Mouse (Mus musculus): ENCODE data around the gene Cox10. TPM values are rescaled to one million over a fixed set of nuclear protein-coding genes. Genes with fewer than 3 reads are reported as not detected.
"Not testable (repeated sequence)": the region's sequence is repeated elsewhere in the genome, so short reads cannot be mapped to it uniquely, and the experiment has no call there.

The Cox10 gene
- polyA plus RNA-seq (2012; ENCODE audit: insufficient read depth, low replicate concordance): 26.1 and 30.2 TPM in 2 replicates

DNA sequence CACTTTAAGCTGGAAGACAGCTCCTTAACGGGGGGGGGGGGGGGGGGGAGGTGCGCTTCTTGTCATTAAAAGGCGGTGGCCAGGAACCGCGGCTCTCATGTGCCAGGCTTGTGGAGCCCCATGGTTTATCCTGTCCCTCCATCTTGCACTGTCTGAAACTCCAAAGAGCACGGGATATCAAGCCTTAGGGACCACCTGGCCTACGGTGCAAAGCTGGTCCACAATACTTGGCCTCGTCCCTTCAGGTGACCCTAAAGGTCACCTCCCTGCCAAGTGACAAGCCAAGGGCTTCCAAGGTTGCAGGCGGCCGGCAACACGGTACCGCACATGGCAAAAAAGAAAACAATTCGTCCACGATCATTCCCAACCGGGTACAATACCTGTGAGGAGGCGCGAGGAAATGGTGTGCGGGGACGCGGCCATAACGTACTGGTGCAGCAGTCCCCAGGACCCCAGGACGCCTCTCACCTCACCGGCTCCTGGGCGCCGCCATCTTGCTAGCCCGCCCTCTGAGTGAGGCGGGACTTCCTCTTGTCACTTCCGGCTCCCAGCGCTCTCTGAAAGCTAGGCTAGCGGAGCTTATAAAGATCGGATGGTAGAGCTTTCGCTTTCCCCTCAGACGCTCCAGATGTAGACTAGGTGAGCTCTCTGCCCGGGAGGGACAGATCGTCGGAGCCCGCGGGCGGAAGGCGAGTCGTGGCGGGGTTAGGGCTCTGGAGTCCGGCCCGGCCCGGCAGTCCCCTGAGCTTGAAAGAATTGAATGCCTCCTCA, at the start of gene Cox10:
Gene Cox10, minus strand, starts transcription at position 513 of the 771 bp plus-strand sequence.
- Histone ChIP-seq H3K4me3 (replicated peaks) (peak within 1 kb of the TSS; percentile 100), H3K27me3 (replicated peaks) (no peaks in the 10 kb centered on the region), H3K9me3 (no peaks in the 10 kb centered on the region), H3K4me1 (peaks cover 26% of the 10 kb centered on the region), H3K36me3 (replicated peaks; ENCODE audit: low read length) (peaks cover 20% of the 10 kb centered on the region)
- TF ChIP-seq FLI1 (IDR thresholded peaks at IDR 0.05; ENCODE audit: low read length): peak; percentile 82
- no peak for TF ChIP-seq GATA1 (IDR thresholded peaks at IDR 0.05; ENCODE audit: borderline replicate concordance, low read length)

DNA sequence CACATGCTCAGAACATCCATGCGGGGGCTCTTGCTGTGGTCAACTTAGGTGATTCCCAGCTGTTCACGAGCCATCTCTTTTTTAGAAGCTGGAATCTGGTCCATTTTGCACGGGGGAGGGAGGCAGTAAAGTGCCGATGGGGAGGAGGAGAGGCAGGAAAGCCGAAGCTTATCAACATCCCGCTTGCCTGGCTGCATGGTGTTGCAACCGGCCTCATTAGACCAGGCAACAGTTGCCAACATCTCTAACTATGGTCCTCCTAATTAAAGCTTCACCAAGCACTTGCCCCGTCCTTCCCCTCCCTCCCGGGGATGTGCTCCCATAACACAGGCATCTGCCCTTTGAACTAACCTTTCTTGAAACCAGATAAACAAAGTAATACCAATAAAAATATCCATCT, 48.7 kb upstream of the Cox10 start:
- no peaks in the 10 kb centered on the region for H3K4me1 ChIP-seq
- no peak overlapping the region for H3K4me3 ChIP-seq (replicated peaks)
- H3K9me3 ChIP-seq: no peaks in the 10 kb centered on the region
- TF ChIP-seq FLI1 (IDR thresholded peaks at IDR 0.05; ENCODE audit: low read length): no peak
- H3K36me3 ChIP-seq (replicated peaks; ENCODE audit: low read length): no peaks in the 10 kb centered on the region
- H3K27me3 ChIP-seq (replicated peaks): peaks cover 10% of the 10 kb centered on the region

DNA sequence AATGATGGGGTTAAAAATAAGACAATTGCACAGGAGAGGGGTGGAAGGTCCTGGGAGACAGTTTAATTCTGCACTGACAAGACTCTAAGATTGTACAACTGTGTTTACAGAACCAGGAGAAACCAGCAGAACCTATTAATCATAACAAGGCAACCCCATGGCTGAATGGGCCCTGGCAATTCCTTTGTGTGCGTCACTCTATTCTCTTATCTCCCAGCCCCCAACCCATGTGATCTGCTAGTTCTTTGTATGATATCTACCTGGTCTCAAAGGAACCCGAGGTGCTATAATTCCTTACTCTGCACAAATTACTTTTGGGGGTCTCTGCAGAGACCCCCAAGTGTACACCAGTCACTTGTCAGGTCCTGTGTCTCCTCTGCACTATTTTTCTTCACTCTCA, 46.2 kb upstream of the Cox10 start:
- Histone ChIP-seq H3K27me3 (replicated peaks) (peaks cover 8% of the 10 kb centered on the region), H3K4me3 (replicated peaks) (no peak overlapping the region), H3K36me3 (replicated peaks; ENCODE audit: low read length) (no peaks in the 10 kb centered on the region), H3K9me3 (no peaks in the 10 kb centered on the region), H3K4me1 (no peaks in the 10 kb centered on the region)
- TF ChIP-seq FLI1 (IDR thresholded peaks at IDR 0.05; ENCODE audit: low read length): no peak
- TF ChIP-seq GATA1 (IDR thresholded peaks at IDR 0.05; ENCODE audit: borderline replicate concordance, low read length): no peak

DNA sequence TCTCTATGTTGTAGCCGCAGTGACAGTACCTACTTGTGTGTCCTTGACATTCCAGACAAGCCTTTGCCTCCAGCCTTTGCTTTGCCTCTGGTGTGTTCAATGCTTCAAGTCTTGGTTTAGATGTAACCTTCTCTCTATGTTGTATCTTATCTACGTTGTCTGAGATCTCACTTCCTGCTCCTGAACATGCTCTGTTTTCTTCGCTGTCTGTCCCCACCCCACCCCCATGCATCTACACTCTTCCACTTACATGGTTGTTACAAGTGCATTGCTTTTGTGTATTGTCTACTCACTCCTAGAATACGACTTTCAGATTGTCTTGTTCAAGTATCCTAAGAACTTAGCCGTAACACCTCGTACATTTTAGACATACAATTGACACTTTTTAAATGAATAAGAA, 43.9 kb upstream of the Cox10 start:
- H3K4me3 ChIP-seq (replicated peaks); H3K36me3 ChIP-seq (replicated peaks; ENCODE audit: low read length); H3K9me3 ChIP-seq; H3K4me1 ChIP-seq; H3K27me3 ChIP-seq (replicated peaks): not testable (repeated sequence)

DNA sequence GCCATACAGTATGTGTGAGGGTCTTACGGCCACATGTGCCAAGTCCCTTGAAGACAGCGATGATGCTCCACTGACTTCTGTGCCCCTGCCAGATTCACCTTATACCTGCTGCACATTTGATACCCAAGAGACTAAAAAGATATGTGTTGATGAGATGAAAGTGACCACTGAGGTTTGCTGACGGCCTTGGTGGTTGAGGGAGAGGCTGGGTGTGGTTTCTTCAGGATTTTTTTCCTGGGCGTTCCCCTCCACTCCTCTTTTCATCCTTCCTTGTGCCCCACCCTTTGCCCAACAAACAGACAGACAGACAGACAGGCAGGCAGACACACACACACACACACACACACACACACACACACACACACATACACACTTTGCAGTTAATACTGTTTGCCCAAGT, 37.4 kb upstream of the Cox10 start:
- H3K36me3 ChIP-seq (replicated peaks; ENCODE audit: low read length): no peaks in the 10 kb centered on the region
- H3K4me1 ChIP-seq: no peaks in the 10 kb centered on the region
- no peaks in the 10 kb centered on the region for H3K9me3 ChIP-seq
- no peak for TF ChIP-seq FLI1 (IDR thresholded peaks at IDR 0.05; ENCODE audit: low read length)
- no peak overlapping the region for H3K4me3 ChIP-seq (replicated peaks)
- no peaks in the 10 kb centered on the region for H3K27me3 ChIP-seq (replicated peaks)

DNA sequence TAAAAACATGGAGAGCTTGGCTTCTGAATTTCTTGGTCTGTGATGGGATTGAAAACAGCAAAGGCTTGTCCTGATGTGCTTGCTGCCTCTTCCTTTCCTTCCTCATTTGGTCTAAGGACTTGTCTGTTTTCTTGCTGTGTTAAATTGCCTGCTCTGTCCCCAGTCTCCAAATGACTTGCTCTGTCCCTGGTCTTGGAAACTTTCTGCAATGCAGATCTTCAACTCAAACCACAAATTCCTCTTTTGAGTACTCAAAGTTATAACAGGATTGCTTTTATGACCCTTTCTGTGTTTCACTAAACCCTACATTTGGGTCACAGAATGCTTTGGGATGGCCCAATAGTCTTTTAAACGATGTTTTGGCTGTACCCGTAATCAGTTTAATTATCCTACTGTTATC, 36.6 kb upstream of the Cox10 start:
- no peak for TF ChIP-seq FLI1 (IDR thresholded peaks at IDR 0.05; ENCODE audit: low read length)
- no peak for TF ChIP-seq GATA1 (IDR thresholded peaks at IDR 0.05; ENCODE audit: borderline replicate concordance, low read length)
- Histone ChIP-seq H3K27me3 (replicated peaks) (no peaks in the 10 kb centered on the region), H3K4me1 (no peaks in the 10 kb centered on the region), H3K4me3 (replicated peaks) (no peak overlapping the region), H3K36me3 (replicated peaks; ENCODE audit: low read length) (no peaks in the 10 kb centered on the region), H3K9me3 (no peaks in the 10 kb centered on the region)

DNA sequence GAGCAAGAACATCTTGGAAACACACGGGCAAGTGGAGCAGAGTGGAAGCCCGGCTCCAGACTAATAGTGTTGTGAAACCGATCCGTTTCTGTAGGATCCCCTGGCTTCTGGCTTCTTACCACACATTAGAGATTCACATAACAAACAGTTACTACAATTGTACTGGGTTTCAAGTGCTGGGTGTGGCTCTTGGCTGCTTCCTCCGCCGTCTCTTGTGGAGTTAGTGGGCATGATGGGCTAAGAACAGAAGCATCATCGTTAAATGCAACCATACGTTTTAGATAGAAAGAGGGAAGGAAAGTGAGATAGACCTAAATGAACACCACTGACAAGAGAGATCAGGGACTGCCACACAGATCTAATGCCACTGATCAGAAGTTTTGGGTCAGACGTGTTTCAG, 35.8 kb upstream of the Cox10 start:
- Histone ChIP-seq H3K27me3 (replicated peaks) (no peaks in the 10 kb centered on the region), H3K4me1 (no peaks in the 10 kb centered on the region), H3K36me3 (replicated peaks; ENCODE audit: low read length) (no peaks in the 10 kb centered on the region), H3K4me3 (replicated peaks) (no peak overlapping the region), H3K9me3 (no peaks in the 10 kb centered on the region)
- TF ChIP-seq FLI1 (IDR thresholded peaks at IDR 0.05; ENCODE audit: low read length) (no peak), GATA1 (IDR thresholded peaks at IDR 0.05; ENCODE audit: borderline replicate concordance, low read length) (no peak)

DNA sequence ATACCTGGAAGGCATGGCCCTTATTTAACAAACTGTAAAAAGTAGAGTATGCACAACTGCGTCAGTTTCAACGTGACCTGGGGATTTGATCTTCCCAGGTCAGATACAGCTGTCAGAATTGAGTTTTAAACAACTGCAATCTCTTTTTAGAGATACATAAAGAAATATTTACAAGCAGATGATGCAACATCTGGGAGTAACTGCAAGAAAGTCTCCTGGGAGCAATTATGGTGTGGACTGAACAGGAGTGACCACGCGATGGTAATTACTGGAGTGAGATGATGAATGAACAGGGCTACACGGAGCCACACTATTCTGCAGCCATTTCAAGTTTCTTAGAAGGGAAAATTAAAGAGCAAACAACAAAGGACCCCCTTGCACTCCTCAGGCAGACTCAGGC, 20.8 kb upstream of the Cox10 start:
- Histone ChIP-seq H3K9me3 (no peaks in the 10 kb centered on the region), H3K4me3 (replicated peaks) (no peak overlapping the region), H3K36me3 (replicated peaks; ENCODE audit: low read length) (no peaks in the 10 kb centered on the region), H3K27me3 (replicated peaks) (peaks cover 7% of the 10 kb centered on the region), H3K4me1 (no peaks in the 10 kb centered on the region)
- no peak for TF ChIP-seq FLI1 (IDR thresholded peaks at IDR 0.05; ENCODE audit: low read length)
- TF ChIP-seq GATA1 (IDR thresholded peaks at IDR 0.05; ENCODE audit: borderline replicate concordance, low read length): no peak

DNA sequence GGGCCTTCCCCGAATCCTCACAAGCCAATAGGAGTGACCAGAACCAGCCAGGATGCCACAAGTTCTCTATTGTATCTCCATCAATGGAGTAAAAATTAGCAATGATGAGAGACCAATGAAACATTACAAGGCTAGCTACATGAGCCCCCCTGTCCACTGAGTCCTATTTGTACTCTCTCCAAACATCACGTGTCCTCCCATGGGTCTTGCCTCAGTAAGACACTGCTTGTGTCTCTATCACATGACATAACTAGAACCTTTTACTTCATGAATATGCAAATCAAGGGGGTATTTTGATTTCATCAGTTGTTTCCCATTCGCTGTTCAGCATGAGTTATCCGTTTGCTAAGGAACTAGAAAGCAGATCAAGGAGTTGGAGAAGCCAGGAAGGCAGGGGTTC, 13.8 kb upstream of the Cox10 start:
- Histone ChIP-seq H3K4me1 (no peaks in the 10 kb centered on the region), H3K9me3 (no peaks in the 10 kb centered on the region), H3K27me3 (replicated peaks) (peaks cover 15% of the 10 kb centered on the region), H3K4me3 (replicated peaks) (no peak overlapping the region), H3K36me3 (replicated peaks; ENCODE audit: low read length) (no peaks in the 10 kb centered on the region)
- TF ChIP-seq GATA1 (IDR thresholded peaks at IDR 0.05; ENCODE audit: borderline replicate concordance, low read length) (no peak), FLI1 (IDR thresholded peaks at IDR 0.05; ENCODE audit: low read length) (no peak)

DNA sequence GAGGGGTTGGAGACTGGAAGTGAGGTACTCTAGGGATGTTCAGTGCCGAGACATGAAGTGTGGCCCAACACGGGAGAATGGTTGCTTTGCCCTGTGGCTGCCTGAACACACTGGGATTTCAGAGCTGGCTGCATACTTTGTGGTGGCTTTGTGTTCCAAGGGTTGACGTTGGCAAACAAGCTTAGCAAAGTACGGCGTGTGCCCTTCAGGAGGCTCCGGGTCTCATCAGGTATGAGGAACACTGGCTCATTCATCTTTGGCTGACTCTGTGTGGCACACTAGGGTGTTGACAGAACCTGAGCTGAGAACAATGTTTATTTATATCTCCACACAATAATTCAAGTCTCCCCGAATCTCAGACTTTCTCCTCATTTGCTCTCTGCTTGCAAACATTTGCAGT, 11.9 kb upstream of the Cox10 start:
- no peak for TF ChIP-seq FLI1 (IDR thresholded peaks at IDR 0.05; ENCODE audit: low read length)
- no peak for TF ChIP-seq GATA1 (IDR thresholded peaks at IDR 0.05; ENCODE audit: borderline replicate concordance, low read length)
- Histone ChIP-seq H3K36me3 (replicated peaks; ENCODE audit: low read length) (no peaks in the 10 kb centered on the region), H3K4me3 (replicated peaks) (no peak overlapping the region), H3K9me3 (no peaks in the 10 kb centered on the region), H3K27me3 (replicated peaks) (peaks cover 10% of the 10 kb centered on the region), H3K4me1 (no peaks in the 10 kb centered on the region)

DNA sequence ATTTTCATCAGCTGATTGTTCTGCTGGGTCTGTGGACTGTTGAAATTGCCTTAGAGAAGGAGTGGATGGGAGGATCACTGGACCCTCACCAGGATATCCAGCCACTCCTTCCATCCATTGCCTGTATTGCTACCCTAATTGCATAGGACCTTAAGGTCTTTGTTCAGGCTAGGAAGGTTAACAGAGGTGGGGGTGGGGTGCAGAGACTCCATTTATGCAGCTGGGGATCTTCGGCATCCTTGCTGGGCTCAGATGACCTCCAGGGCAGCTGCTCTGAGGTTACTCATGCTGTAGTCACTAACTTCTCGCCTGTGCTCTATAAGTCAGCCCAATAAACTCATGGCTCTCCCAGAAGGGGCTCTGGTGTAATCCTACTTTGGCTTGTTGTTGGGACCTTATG, 10.4 kb upstream of the Cox10 start:
- Histone ChIP-seq H3K4me3 (replicated peaks) (no peak overlapping the region), H3K27me3 (replicated peaks) (peaks cover 6% of the 10 kb centered on the region), H3K4me1 (no peaks in the 10 kb centered on the region), H3K36me3 (replicated peaks; ENCODE audit: low read length) (no peaks in the 10 kb centered on the region), H3K9me3 (no peaks in the 10 kb centered on the region)
- TF ChIP-seq FLI1 (IDR thresholded peaks at IDR 0.05; ENCODE audit: low read length) (no peak), GATA1 (IDR thresholded peaks at IDR 0.05; ENCODE audit: borderline replicate concordance, low read length) (no peak)

Measured in megakaryocyte, embryonic 14.5 days (primary cell).